In genomic region chr10:60133501-60133900, GRCm38 (mm10) we compare ENCODE assay signal across 17 mouse cellular contexts. TPM values are rescaled to one million over a fixed set of nuclear protein-coding genes. Genes with fewer than 3 reads are reported as not detected.
A peak's percentile ranks its signal among the peaks of the same experiment; 100 is the strongest.
DNase-seq lines count a peak whose midpoint lies in the region; ATAC-seq and TF ChIP-seq lines count a peak whose summit lies in the region.
"Had no signal": no experiment of that assay in that cellular context is flagged by ENCODE, and none has a peak within 500 bp of the region (broad histone marks: within the 10 kb centered on the region; RNA-seq: fewer than 3 reads in every experiment).

No protein-coding gene starts in this region.

- no peak; the same call in 1 of the 2 replicates for ATAC-seq in kidney, embryonic 15.5 days (replicated peaks; ENCODE audit: low FRiP score)
- ATAC-seq: CD4-positive, CD25-positive, alpha-beta regulatory T cell, adult 4 months; liver, embryonic 12.5 days had no signal

- 0 out of 2 replicates have a peak overlapping the region, but pooled peaks have one; percentile 27 for H3K27ac ChIP-seq in kidney, embryonic 15.5 days
- no peak overlapping the region for H3K27ac ChIP-seq in kidney, adult 2 months (ENCODE audit: insufficient read depth, low read depth, low read length)
- peak overlapping the region; percentile 80 for H3K27ac ChIP-seq in limb, embryonic 10.5 days
- H3K27ac ChIP-seq in gastrocnemius, adult 2 months: no peak overlapping the region
- H3K27ac ChIP-seq: left cerebral cortex, adult 2 months; liver, embryonic 12.5 days had no signal

- no peaks in the 10 kb centered on the region for H3K27me3 ChIP-seq in kidney, embryonic 15.5 days
- no peaks in the 10 kb centered on the region for H3K27me3 ChIP-seq in kidney, adult 2 months (replicated peaks; ENCODE audit: control insufficient read depth, insufficient read depth, low read length)
- H3K27me3 ChIP-seq in E14TG2a.4 (ENCODE audit: insufficient read depth, low read length): no peaks in the 10 kb centered on the region; the same call in 1 of the 2 replicates
- H3K27me3 ChIP-seq in limb, embryonic 10.5 days (ENCODE audit: low read depth, poor library complexity, severe bottlenecking): no peaks in the 10 kb centered on the region

- H3K36me3 ChIP-seq in kidney, embryonic 15.5 days: peaks cover 24% of the 10 kb centered on the region
- no peaks in the 10 kb centered on the region for H3K36me3 ChIP-seq in kidney, adult 2 months (ENCODE audit: control insufficient read depth, insufficient read depth, low read length)
- H3K36me3 ChIP-seq in E14TG2a.4 (ENCODE audit: insufficient read depth, low read length): peaks cover 12% of the 10 kb centered on the region
- H3K36me3 ChIP-seq in limb, embryonic 10.5 days: no peaks in the 10 kb centered on the region
- H3K36me3 ChIP-seq: liver, embryonic 12.5 days had no signal

- no peak overlapping the region for H3K4me3 ChIP-seq in kidney, embryonic 15.5 days (replicated peaks)
- H3K4me3 ChIP-seq in kidney, adult 2 months (ENCODE audit: insufficient read depth, low read depth, low read length): no peak overlapping the region
- H3K4me3 ChIP-seq in E14TG2a.4 (replicated peaks; ENCODE audit: low read length): peak overlapping the region; percentile 69
- peak overlapping the region; percentile 20; the same call in 1 of the 2 replicates for H3K4me3 ChIP-seq in limb, embryonic 10.5 days
- no peak overlapping the region for H3K4me3 ChIP-seq in gastrocnemius, adult 2 months
- H3K4me3 ChIP-seq: left cerebral cortex, adult 2 months; liver, embryonic 12.5 days had no signal

- no peak for TF ChIP-seq CTCF in kidney, adult 2 months (conservative IDR thresholded peaks at IDR 0.05; ENCODE audit: insufficient read depth, insufficient read length, low read depth, low read length)
- TF ChIP-seq CTCF in E14TG2a.4 (conservative IDR thresholded peaks at IDR 0.05; ENCODE audit: low read length): no peak
- TF ChIP-seq CTCF in gastrocnemius, adult 2 months (IDR thresholded peaks at IDR 0.05): no peak

- no peak for TF ChIP-seq POLR2A in kidney, adult 2 months (IDR thresholded peaks at IDR 0.05; ENCODE audit: low read depth, low read length)

- no peak for DNase-seq in kidney, adult 2 months
- DNase-seq in embryo, embryonic 11 days: peak; percentile 58
- DNase-seq in limb, embryonic 10.5 days (ENCODE audit: low spot score): peak; percentile 54
- DNase-seq in ovary, postnatal 36 days (ENCODE audit: low spot score): no peak
- no peak for DNase-seq in gastrocnemius, adult 2 months
- DNase-seq: adrenal gland, postnatal 10 days; cerebellum, postnatal 10 days; heart, adult 18-20 months; heart, postnatal 14 days; kidney, adult 18-20 months; right cerebral cortex, postnatal 4 days; thymus, postnatal 25 days had no signal

- no peak overlapping the region for H3K9ac ChIP-seq in kidney, embryonic 15.5 days
- H3K9ac ChIP-seq: liver, embryonic 12.5 days had no signal

- no peaks in the 10 kb centered on the region for H3K9me3 ChIP-seq in kidney, embryonic 15.5 days (replicated peaks)
- no peaks in the 10 kb centered on the region for H3K9me3 ChIP-seq in E14TG2a.4 (ENCODE audit: low read length)
- H3K9me3 ChIP-seq in limb, embryonic 10.5 days (replicated peaks): no peaks in the 10 kb centered on the region
- H3K9me3 ChIP-seq: liver, embryonic 12.5 days had no signal

- peaks cover 11% of the 10 kb centered on the region for H3K4me1 ChIP-seq in kidney, embryonic 15.5 days
- no peaks in the 10 kb centered on the region for H3K4me1 ChIP-seq in kidney, adult 2 months (ENCODE audit: control insufficient read depth, insufficient read depth, low read length)
- H3K4me1 ChIP-seq in E14TG2a.4 (replicated peaks; ENCODE audit: low read depth, low read length): peaks cover 71% of the 10 kb centered on the region
- H3K4me1 ChIP-seq in limb, embryonic 10.5 days: peaks cover 16% of the 10 kb centered on the region
- H3K4me1 ChIP-seq: liver, embryonic 12.5 days had no signal

- WGBS in kidney, embryonic 15.5 days: 21% methylated on average over 6 of the region's 6 CpGs
- 47% methylated on average over 6 of the region's 6 CpGs for WGBS in kidney, adult 2 months
- 22% methylated on average over 6 of the region's 6 CpGs for WGBS in limb, embryonic 10.5 days

- intact Hi-C loops in gastrocnemius, adult 2 months (cut with DNase I): no loop called here

- H3K4me2 ChIP-seq in kidney, embryonic 15.5 days: no peak overlapping the region
- H3K4me2 ChIP-seq: liver, embryonic 12.5 days had no signal

RNA-seq across cellular contexts. Expression of gene Spock2, which starts 27.5 kb away (rescaled TPM):
- 49.4 and 52.8 TPM in 2 replicates for polyA plus RNA-seq in kidney, embryonic 15.5 days (2015; fragmentation: Nextera tagmentation; extraction: Ambion mirVana)
- polyA plus RNA-seq in kidney, adult 2 months (2012; rRNA removed): 1.7 and 2.3 TPM in 2 replicates
- 1.1 and 2.0 TPM in 2 replicates for polyA plus RNA-seq in limb, embryonic 10.5 days (2016; fragmentation: Nextera tagmentation; extraction: Ambion mirVana)
- total RNA-seq in gastrocnemius, adult 2 months (2021): 1 to 10 TPM; 6.1 to 6.5 TPM

Comparison
In these comparisons a context has a peak if more than half of its experiments do, and no peak if none do; other contexts are left out.
1. H3K27ac ChIP-seq: peak in kidney, embryonic 15.5 days (single experiment) and limb, embryonic 10.5 days (single experiment); none in kidney, adult 2 months (single experiment) and gastrocnemius, adult 2 months (single experiment).
2. RNA of gene Spock2, which starts 27.5 kb away (polyA plus RNA-seq): 49.4 to 52.8 TPM in kidney, embryonic 15.5 days; 1.7 to 2.3 TPM in kidney, adult 2 months and 1.1 to 2.0 TPM in limb, embryonic 10.5 days; every median in the first group is over 10 times any median in the second.
3. H3K4me3 ChIP-seq: peak in E14TG2a.4 (single experiment) and limb, embryonic 10.5 days (single experiment); none in kidney, embryonic 15.5 days (single experiment), kidney, adult 2 months (single experiment) and gastrocnemius, adult 2 months (single experiment).
4. DNase-seq: peak in embryo, embryonic 11 days (single experiment) and limb, embryonic 10.5 days (single experiment); none in kidney, adult 2 months (single experiment), ovary, postnatal 36 days (single experiment) and gastrocnemius, adult 2 months (single experiment).